Mouse (Mus musculus) left cerebral cortex, adult 8-10 months (tissue): ENCODE results near the gene Dip2a. TPM values are rescaled to one million over a fixed set of nuclear protein-coding genes. Genes with fewer than 3 reads are reported as not detected.
A peak's percentile ranks its signal among the peaks of the same experiment; 100 is the strongest.

Experiments used
- DNase-seq, 2 experiments: peaks; one replicate each; pipeline ENCODE4 v3.0.0; 2022; ENCODE audit warnings: low spot score in 2 of 2
- total RNA-seq, 4 experiments: library from RNA; stranded (reverse); gene quantifications; 2 replicates each; pipeline ENCODE4 v1.2.4; 2022

Dip2a gene
- total RNA-seq, 4 experiments from 2014 or later = 62.9 to 72.8 (median 64.5) TPM

GRCm38 (mm10) chr10:76316194-76316593, 28.9 kb downstream of the Dip2a start:
- peak in 1 of 2 experiments; percentile 62 for DNase-seq

GRCm38 (mm10) chr10:76306738-76307137, 38.4 kb downstream of the Dip2a start:
- DNase-seq = no peak

GRCm38 (mm10) chr10:76300133-76300532, 45.0 kb downstream of the Dip2a start:
- DNase-seq = no peak

- no peak for DNase-seq
Observed at GRCm38 (mm10) chr10:76293222-76293621, 51.9 kb downstream of the Dip2a start.

- no peak for DNase-seq
Observed at GRCm38 (mm10) chr10:76289936-76290671, 55.0 kb downstream of the Dip2a start.

GRCm38 (mm10) chr10:76289052-76289451, 56.0 kb downstream of the Dip2a start:
- no peak for DNase-seq

GRCm38 (mm10) chr10:76288268-76288993, 56.7 kb downstream of the Dip2a start:
- no peak for DNase-seq

GRCm38 (mm10) chr10:76278541-76279097, 66.5 kb downstream of the Dip2a start:
- no peak for DNase-seq

GRCm38 (mm10) chr10:76275256-76275655, 69.8 kb downstream of the Dip2a start:
- no peak for DNase-seq

GRCm38 (mm10) chr10:76271238-76271637, 73.9 kb downstream of the Dip2a start:
- DNase-seq = no peak

- no peak for DNase-seq
Observed at GRCm38 (mm10) chr10:76262431-76262830, 82.7 kb downstream of the Dip2a start.

GRCm38 (mm10) chr10:76261447-76261846, 83.6 kb downstream of the Dip2a start:
- DNase-seq = no peak

- DNase-seq = peak in 1 of 2 experiments; percentile 55
Observed at GRCm38 (mm10) chr10:76260358-76261059, 84.6 kb downstream of the Dip2a start.

GRCm38 (mm10) chr10:76259566-76260232, 85.4 kb downstream of the Dip2a start:
- no peak for DNase-seq

- DNase-seq = no peak
Observed at GRCm38 (mm10) chr10:76257719-76258390, 87.2 kb downstream of the Dip2a start.

GRCm38 (mm10) chr10:76257231-76257630, 87.9 kb downstream of the Dip2a start:
- DNase-seq = no peak

GRCm38 (mm10) chr10:76255617-76256016, 89.5 kb downstream of the Dip2a start:
- no peak for DNase-seq

GRCm38 (mm10) chr10:76253536-76253935, 91.6 kb downstream of the Dip2a start, which contains the start of gene S100b:
S100b (plus strand) TSS chr10:76253853.
- peak in 1 of 2 experiments; percentile 62 for DNase-seq

- no peak for DNase-seq
Observed at GRCm38 (mm10) chr10:76253079-76253478, 92.0 kb downstream of the Dip2a start.

GRCm38 (mm10) chr10:76250870-76251269, 94.2 kb downstream of the Dip2a start:
- no peak for DNase-seq

- no peak for DNase-seq
Observed at GRCm38 (mm10) chr10:76248647-76248968, 96.5 kb downstream of the Dip2a start.
